Mouse (Mus musculus): ENCODE data around the gene Gm5269.

The Gm5269 gene

GRCm38 (mm10) chr1:45877463-45877862 lies 12.6 kb downstream of the Gm5269 start:
- DNase-seq (ENCODE audit: low spot score in 2 of 2), result no peak

GRCm38 (mm10) chr1:45876450-45877198 lies 13.4 kb downstream of the Gm5269 start:
- no peak for DNase-seq (ENCODE audit: low spot score in 2 of 2)

GRCm38 (mm10) chr1:45875640-45876039 lies 14.4 kb downstream of the Gm5269 start:
- DNase-seq (ENCODE audit: low spot score in 2 of 2), result no peak

- no peak for DNase-seq (ENCODE audit: low spot score in 2 of 2)
Measured at GRCm38 (mm10) chr1:45873250-45873649, 16.8 kb downstream of the Gm5269 start.

- DNase-seq (ENCODE audit: low spot score in 2 of 2), result no peak
Measured at GRCm38 (mm10) chr1:45868479-45869137, 21.5 kb downstream of the Gm5269 start.

GRCm38 (mm10) chr1:45868050-45868449 lies 22.0 kb downstream of the Gm5269 start:
- DNase-seq (ENCODE audit: low spot score in 2 of 2), result no peak

- no peak for DNase-seq (ENCODE audit: low spot score in 2 of 2)
Measured at GRCm38 (mm10) chr1:45866288-45867018, 23.6 kb downstream of the Gm5269 start.

- no peak for DNase-seq (ENCODE audit: low spot score in 2 of 2)
Measured at GRCm38 (mm10) chr1:45865727-45866126, 24.3 kb downstream of the Gm5269 start.

- DNase-seq (ENCODE audit: low spot score in 2 of 2), result no peak
Measured at GRCm38 (mm10) chr1:45865316-45865715, 24.8 kb downstream of the Gm5269 start.

GRCm38 (mm10) chr1:45864564-45865014 lies 25.5 kb downstream of the Gm5269 start:
- DNase-seq (ENCODE audit: low spot score in 2 of 2), result no peak

GRCm38 (mm10) chr1:45863641-45864040 lies 26.4 kb downstream of the Gm5269 start:
- no peak for DNase-seq (ENCODE audit: low spot score in 2 of 2)

GRCm38 (mm10) chr1:45861162-45861561 lies 28.9 kb downstream of the Gm5269 start:
- no peak for DNase-seq (ENCODE audit: low spot score in 2 of 2)

GRCm38 (mm10) chr1:45860349-45860748 lies 29.7 kb downstream of the Gm5269 start:
- DNase-seq (ENCODE audit: low spot score in 2 of 2), result no peak

GRCm38 (mm10) chr1:45858038-45858437 lies 32.0 kb downstream of the Gm5269 start:
- no peak for DNase-seq (ENCODE audit: low spot score in 2 of 2)

- DNase-seq (ENCODE audit: low spot score in 2 of 2), result peak in 1 of 2 experiments; percentile 20
Measured at GRCm38 (mm10) chr1:45845466-45845865, 44.6 kb downstream of the Gm5269 start.

All from frontal cortex, postnatal 36 days (tissue).